Mouse (Mus musculus) forebrain, postnatal 0 days (tissue): ENCODE results near the gene Zgpat. TPM values are rescaled to one million over a fixed set of nuclear protein-coding genes. Genes with fewer than 3 reads are reported as not detected.
A peak's percentile ranks its signal among the peaks of the same experiment; 100 is the strongest.

ENCODE experiments used
- ATAC-seq: fragments of 200-750 bp; cut with Nextera tagmentation; 2 replicates; pipeline ENCODE4 v1.8.0; 2017; ENCODE audit warnings: mild to moderate bottlenecking, moderate library complexity
- DNase-seq: peaks from one replicate; pipeline ENCODE4 v3.0.0-alpha.2; 2015
- H3K27ac ChIP-seq: fragments of 300-500 bp; sonication (generic); 2 replicates; pipeline ENCODE4 v1.5.1; 2014; ENCODE audit warnings: low read depth, mild to moderate bottlenecking, antibody characterized with exemption, low read length, moderate library complexity, mixed read lengths
- H3K27me3 ChIP-seq: fragments of 300-500 bp; sonication (generic); 2 replicates; pipeline ENCODE4 v1.6.1; 2014; ENCODE audit warnings: mild to moderate bottlenecking, low read length, mixed read lengths; ENCODE audit not compliant: insufficient read depth
- H3K36me3 ChIP-seq: fragments of 300-500 bp; sonication (generic); 2 replicates; pipeline ENCODE4 v1.6.1; 2014; ENCODE audit warnings: mild to moderate bottlenecking, moderate library complexity; ENCODE audit not compliant: insufficient read depth
- H3K4me1 ChIP-seq: fragments of 300-500 bp; sonication (generic); 2 replicates; pipeline ENCODE4 v1.6.1; 2014; ENCODE audit warnings: antibody characterized with exemption; ENCODE audit not compliant: insufficient read depth
- H3K4me2 ChIP-seq: fragments of 300-500 bp; sonication (generic); 2 replicates; pipeline ENCODE4 v1.6.1; 2014; ENCODE audit warnings: low read depth, mild to moderate bottlenecking, moderate library complexity
- H3K4me3 ChIP-seq: fragments of 300-500 bp; sonication (generic); 2 replicates; pipeline ENCODE4 v1.5.1; 2014; ENCODE audit warnings: low read depth, low read length, mixed read lengths
- H3K9ac ChIP-seq: fragments of 300-500 bp; sonication (generic); 2 replicates; pipeline ENCODE4 v1.6.1; 2014; ENCODE audit warnings: mild to moderate bottlenecking
- H3K9me3 ChIP-seq: fragments of 300-500 bp; sonication (generic); 2 replicates; pipeline ENCODE4 v1.6.1; 2016; ENCODE audit warnings: low read length
- CTCF ChIP-seq: sonication (generic); IDR thresholded peaks from 2 replicates; pipeline ENCODE4 v1.5.1; 2016; ENCODE audit warnings: antibody characterized with exemption, control low read depth, low read depth
- WGBS: fragments of 180-500 bp; shearing (Covaris S2); extraction: QIAGEN DNeasy Blood & Tissue Kit; methylation state at CpG from one replicate; pipeline ENCODE4 v1.1.7; 2014; 5-methylcytosine and 5-hydroxymethylcytosine counted together
- polyA plus RNA-seq: library from polyadenylated mRNA; unstranded; fragments of >200 nt; fragmentation: Nextera tagmentation; extraction: Ambion mirVana; gene quantifications from 2 replicates; pipeline ENCODE4 v1.2.1, GENCODE M21; 2015
- total RNA-seq: library from RNA; depleted of rRNA; stranded (reverse); fragments of >200 nt; gene quantifications from 2 replicates; pipeline ENCODE4 v1.2.3, GENCODE M21; 2014; rRNA removed

The Zgpat gene
- total RNA-seq (93.3 and 99.0 TPM in 2 replicates), polyA plus RNA-seq (32.2 and 39.6 TPM in 2 replicates)

DNA sequence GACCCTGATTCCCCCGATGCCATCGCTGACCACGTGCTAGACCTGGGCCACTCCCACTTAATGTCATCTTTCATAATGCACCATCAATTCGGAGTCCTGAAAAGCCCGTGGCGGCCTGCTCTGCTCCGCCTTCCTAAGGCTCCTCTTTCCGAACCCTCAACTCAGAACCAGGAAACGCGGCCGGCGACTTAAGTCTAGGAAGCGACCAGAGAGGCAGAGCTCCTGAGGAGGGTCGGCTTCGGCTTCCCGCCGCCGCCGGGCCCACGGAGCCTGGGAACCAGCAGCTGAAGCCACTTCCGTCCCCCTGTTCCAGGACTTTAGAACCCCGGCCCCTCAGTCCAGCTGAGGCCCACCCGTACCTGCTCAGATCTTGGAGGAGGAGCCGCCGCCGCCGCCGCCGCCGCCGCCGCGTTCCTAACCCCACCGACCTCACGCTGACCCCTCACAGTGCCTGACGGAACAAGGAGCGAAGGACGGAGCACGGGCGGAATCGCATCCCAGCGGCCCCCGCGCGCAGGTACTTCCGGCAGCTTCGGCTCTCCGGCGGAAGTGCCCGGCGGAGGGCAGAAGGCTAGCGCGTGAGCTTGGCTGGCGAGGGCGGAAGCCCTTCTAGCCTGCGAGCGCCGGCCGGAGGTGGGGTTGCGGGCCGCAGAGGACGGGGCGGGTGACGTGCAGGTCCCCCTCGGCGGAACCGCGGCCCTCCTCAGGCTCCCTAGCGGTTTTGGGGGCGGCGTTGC is at the start of gene Zgpat, which contains the start of gene Arfrp1:
Gene Zgpat, plus strand, starts transcription at position 69 of the 737 bp plus-strand sequence.
Gene Arfrp1, minus strand, starts transcription at position 545 of the 737 bp plus-strand sequence.
- H3K9ac ChIP-seq, result peak within 1 kb of the TSS; percentile 88

DNA sequence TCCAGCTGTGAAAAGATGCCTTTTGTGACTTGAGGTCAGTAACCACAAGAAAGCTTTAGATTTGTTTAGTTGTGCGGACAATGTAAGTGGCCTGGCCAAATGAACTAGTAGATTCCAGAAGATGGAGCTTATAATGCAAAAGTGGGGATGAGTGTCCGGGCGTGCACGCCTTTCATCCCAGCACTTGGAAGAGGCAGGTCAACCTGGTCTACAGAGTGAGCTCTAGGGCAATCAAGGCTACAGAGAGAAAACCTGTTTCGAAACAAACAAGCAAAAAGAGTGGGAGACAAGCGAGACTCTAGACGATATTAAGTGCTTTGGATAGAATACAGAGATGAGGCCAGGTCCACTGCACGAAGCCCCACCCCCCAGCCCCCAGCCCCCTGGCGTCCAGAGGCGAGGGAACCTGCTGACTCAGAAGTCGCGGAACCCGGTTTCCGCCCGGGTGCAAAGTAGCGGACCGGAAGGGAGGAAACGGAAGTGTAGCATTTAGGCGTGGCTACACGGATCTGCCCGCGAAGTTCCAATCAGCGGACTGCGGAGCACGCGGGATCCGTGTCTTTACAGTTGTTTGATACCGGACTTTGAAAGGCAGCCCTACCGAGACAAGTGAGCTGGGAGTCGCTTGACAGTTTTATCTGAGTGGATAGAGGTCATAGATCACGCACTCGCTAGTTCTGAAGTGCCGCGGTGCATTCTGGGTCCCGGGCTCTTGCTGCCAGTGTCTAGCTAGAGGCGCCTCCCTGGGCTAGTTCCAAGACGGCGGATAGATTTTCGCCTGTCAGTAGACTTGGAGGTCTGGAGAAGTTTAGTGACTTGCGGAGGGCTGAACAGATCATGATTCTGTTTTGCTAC is 45.3 kb upstream of the Zgpat start, which contains the start of gene Rtel1:
Gene Rtel1, plus strand, starts transcription at position 492 of the 855 bp plus-strand sequence.
- Histone ChIP-seq H3K27ac (peak within 1 kb of the TSS; percentile 64; the same call in 1 of the 2 replicates), H3K4me3 (peak within 1 kb of the TSS; percentile 64), H3K4me1 (0 out of 2 replicates have a peak, but pooled peaks cover 3% of the 10 kb centered on the region), H3K36me3 (peaks cover 18% of the 10 kb centered on the region), H3K9me3 (no peaks in the 10 kb centered on the region), H3K9ac (peak within 1 kb of the TSS; percentile 59), H3K4me2 (peak within 1 kb of the TSS; percentile 78), H3K27me3 (no peaks in the 10 kb centered on the region)
- WGBS, result 7% methylated on average over 40 of the region's 40 CpGs
- TF ChIP-seq CTCF, result peak; percentile 31
- ATAC-seq, result peak; percentile 97
- DNase-seq, result peak; percentile 93

More for the DNA sequence above, at the start of gene Zgpat, which contains the start of gene Arfrp1:
- peak within 1 kb of the TSS; percentile 76 for H3K4me3 ChIP-seq
- DNase-seq, result peak; percentile 85
- 4% methylated on average over 71 of the region's 71 CpGs for WGBS
- peak within 1 kb of the TSS; percentile 93 for H3K4me2 ChIP-seq
- peak; percentile 93 for ATAC-seq
- H3K4me1 ChIP-seq, result peaks cover 21% of the 10 kb centered on the region
- TF ChIP-seq CTCF, result no peak; the same call in 1 of the 2 replicates
- H3K36me3 ChIP-seq, result peaks cover 27% of the 10 kb centered on the region
- H3K9me3 ChIP-seq, result no peaks in the 10 kb centered on the region
- H3K27ac ChIP-seq, result peak within 1 kb of the TSS; percentile 85
- no peaks in the 10 kb centered on the region for H3K27me3 ChIP-seq

DNA sequence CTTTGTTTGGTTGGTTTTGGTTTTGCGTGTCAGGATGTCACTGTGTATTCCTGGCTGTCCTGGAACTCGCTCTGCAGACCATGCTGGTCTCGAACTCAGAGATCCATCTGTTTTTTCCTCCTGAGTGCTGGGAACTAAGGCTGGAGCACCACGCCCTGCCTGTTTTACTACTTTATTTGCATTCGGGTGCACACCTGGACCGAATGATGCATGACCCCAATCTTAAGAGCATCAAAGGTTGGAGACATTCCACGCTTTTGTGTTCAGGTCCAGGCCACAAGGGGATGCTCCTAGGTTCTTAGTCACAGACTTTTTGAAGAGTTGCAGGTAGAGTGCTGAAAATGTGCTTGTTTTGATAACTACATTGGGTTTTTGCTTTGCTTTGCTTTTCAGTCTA is 44.6 kb upstream of the Zgpat start:
- Histone ChIP-seq H3K36me3 (peaks cover 25% of the 10 kb centered on the region), H3K27ac (peak overlapping the region; percentile 64; the same call in 1 of the 2 replicates), H3K9ac (peak overlapping the region; percentile 59), H3K4me1 (0 out of 2 replicates have a peak, but pooled peaks cover 3% of the 10 kb centered on the region), H3K27me3 (no peaks in the 10 kb centered on the region), H3K4me3 (peak overlapping the region; percentile 64), H3K4me2 (peak overlapping the region; percentile 78), H3K9me3 (no peaks in the 10 kb centered on the region)
- 15% methylated on average over 7 of the region's 7 CpGs for WGBS
- TF ChIP-seq CTCF, result no peak
- ATAC-seq (no peak), DNase-seq (no peak)

DNA sequence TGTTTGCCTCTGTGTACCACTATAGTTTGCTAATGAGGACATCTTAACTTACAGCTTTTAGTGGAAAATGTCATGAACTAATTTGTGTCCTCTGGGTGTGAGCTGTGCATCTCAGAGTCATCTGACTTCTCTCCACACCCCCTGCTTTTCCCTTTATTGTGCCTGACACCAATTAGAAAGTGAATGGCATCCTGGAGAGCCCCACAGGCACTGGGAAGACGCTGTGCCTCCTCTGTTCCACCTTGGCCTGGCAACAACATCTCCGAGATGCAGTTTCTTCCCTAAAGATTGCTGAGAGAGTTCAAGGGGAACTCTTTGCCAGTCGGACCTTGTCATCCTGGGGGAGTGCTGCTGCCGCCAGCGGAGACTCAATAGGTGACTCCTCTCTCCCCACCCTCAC is 42.6 kb upstream of the Zgpat start:
- Histone ChIP-seq H3K27me3 (no peaks in the 10 kb centered on the region), H3K4me2 (no peak overlapping the region), H3K4me3 (no peak overlapping the region), H3K4me1 (0 out of 2 replicates have a peak, but pooled peaks cover 3% of the 10 kb centered on the region), H3K9me3 (no peaks in the 10 kb centered on the region), H3K36me3 (peaks cover 36% of the 10 kb centered on the region), H3K9ac (no peak overlapping the region), H3K27ac (no peak overlapping the region)
- DNase-seq (no peak), ATAC-seq (no peak)
- 82% methylated on average over 5 of the region's 5 CpGs for WGBS
- no peak for TF ChIP-seq CTCF

DNA sequence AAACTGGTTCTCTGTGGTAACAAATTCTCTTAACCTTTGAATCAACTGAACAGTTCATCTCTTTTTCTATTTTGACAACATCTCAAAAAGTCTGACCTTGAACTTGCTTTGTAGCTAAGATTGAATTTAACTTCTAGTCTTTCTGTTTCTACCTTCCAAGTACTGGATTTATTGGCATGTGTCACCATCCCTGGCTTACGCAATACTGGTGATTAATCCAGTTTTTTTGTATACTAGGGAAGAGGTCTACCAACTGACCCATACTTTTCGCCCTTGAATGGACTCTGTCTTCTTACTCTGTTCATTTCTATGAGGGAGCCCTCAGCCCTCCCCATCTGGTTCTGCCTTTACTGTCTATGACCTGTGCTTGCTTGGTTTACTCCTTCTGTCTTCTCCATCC is 38.6 kb upstream of the Zgpat start:
- ATAC-seq (no peak), DNase-seq (no peak)
- Histone ChIP-seq H3K4me2 (no peak overlapping the region), H3K27ac (no peak overlapping the region), H3K9me3 (no peaks in the 10 kb centered on the region), H3K4me3 (no peak overlapping the region), H3K4me1 (no peaks in the 10 kb centered on the region), H3K27me3 (no peaks in the 10 kb centered on the region), H3K9ac (no peak overlapping the region), H3K36me3 (peaks cover 68% of the 10 kb centered on the region)
- 98% methylated on average over 2 of the region's 2 CpGs for WGBS
- no peak for TF ChIP-seq CTCF

DNA sequence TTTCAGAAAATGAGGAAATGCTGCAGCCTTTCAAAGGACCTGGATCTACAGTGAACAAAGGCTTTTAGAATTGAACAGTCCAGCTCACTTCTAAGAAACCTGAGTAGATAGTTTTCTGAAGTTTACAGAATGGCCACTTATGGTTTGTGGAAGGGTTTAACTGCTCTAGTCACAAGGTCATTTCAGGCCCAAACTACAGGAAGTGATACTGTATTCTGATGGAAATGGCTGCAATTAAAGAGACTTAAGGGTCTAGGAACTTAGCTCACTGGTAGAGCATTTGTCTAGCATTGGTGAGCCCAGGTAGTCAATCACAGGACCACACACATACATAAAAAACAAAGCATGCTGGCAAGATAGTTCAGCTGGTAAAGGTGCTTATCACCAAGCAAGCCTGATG is 32.2 kb upstream of the Zgpat start:
- Histone ChIP-seq H3K4me1 (no peaks in the 10 kb centered on the region), H3K9ac (no peak overlapping the region), H3K27me3 (no peaks in the 10 kb centered on the region), H3K27ac (no peak overlapping the region), H3K9me3 (no peaks in the 10 kb centered on the region), H3K4me2 (no peak overlapping the region), H3K4me3 (no peak overlapping the region), H3K36me3 (peaks cover 57% of the 10 kb centered on the region)
- no peak for TF ChIP-seq CTCF
- ATAC-seq, result no peak
- no peak for DNase-seq
